Mouse (Mus musculus) lung, postnatal 4 days (tissue): ENCODE measurements around the gene Obox1.
"Not testable (repeated sequence)": the region's sequence is repeated elsewhere in the genome, so short reads cannot be mapped to it uniquely, and the experiment has no call there.

Experiments used
- DNase-seq, 2 experiments: peaks; one replicate each; pipeline ENCODE4 v3.0.0; 2021

Gene Obox1

GRCm38 (mm10) chr7:15388421-15388998 lies at the start of gene Obox1, which contains the start of gene Obox2:
Gene Obox1 (plus strand): TSS chr7:15388948.
Gene Obox2 (plus strand): TSS chr7:15388721.
- DNase-seq, result not testable (repeated sequence)

- DNase-seq, result not testable (repeated sequence)
These were observed 10.6 kb downstream of the Obox1 start for GRCm38 (mm10) chr7:15399147-15399874.

GRCm38 (mm10) chr7:15406816-15407215 lies 18.1 kb downstream of the Obox1 start:
- not testable (repeated sequence) for DNase-seq

GRCm38 (mm10) chr7:15418046-15418445 lies 29.3 kb downstream of the Obox1 start:
- not testable (repeated sequence) for DNase-seq

GRCm38 (mm10) chr7:15425537-15425936 lies 36.8 kb downstream of the Obox1 start:
- DNase-seq, result not testable (repeated sequence)

- not testable (repeated sequence) for DNase-seq
These were observed 120.7 kb downstream of the Obox1 start for GRCm38 (mm10) chr7:15509411-15509810.
